Mouse (Mus musculus) megakaryocyte-erythroid progenitor cell, adult 5-6 weeks (primary cell): Measurements from ENCODE around the gene Spsb4. TPM values are rescaled to one million over a fixed set of nuclear protein-coding genes. Genes with fewer than 3 reads are reported as not detected.
A peak's percentile ranks its signal among the peaks of the same experiment; 100 is the strongest.

Experiments used
- ATAC-seq: replicated peaks from 2 replicates; pipeline ENCODE4 v1.8.0; 2016; ENCODE audit warnings: mild to moderate bottlenecking, inconsistent platforms; ENCODE audit not compliant: severe bottlenecking, poor library complexity, low FRiP score, low TSS enrichment
- total RNA-seq, 2 experiments: library from RNA; stranded (forward) in 1 of 2; stranded (reverse) in 1 of 2; fragments of 200-1000, 215-1000 nt in 1 of 2; fragments of >200 nt in 1 of 2; fragmentation: Nextera tagmentation in 1 of 2; gene quantifications; 2 replicates each; pipeline ENCODE4 v1.2.3; 2014 to 2017

Spsb4 gene
- total RNA-seq, 2 experiments from 2014 or later, result not detected

- ATAC-seq, result no peak
These were observed 36.3 kb downstream of the Spsb4 start for GRCm38 (mm10) chr9:96982351-96982750.

GRCm38 (mm10) chr9:96981836-96982235 is 36.8 kb downstream of the Spsb4 start:
- ATAC-seq, result no peak

GRCm38 (mm10) chr9:96981121-96981520 is 37.5 kb downstream of the Spsb4 start:
- no peak for ATAC-seq

- ATAC-seq, result no peak
These were observed 38.3 kb downstream of the Spsb4 start for GRCm38 (mm10) chr9:96980037-96980997.

- no peak for ATAC-seq
These were observed 39.1 kb downstream of the Spsb4 start for GRCm38 (mm10) chr9:96979417-96980030.

GRCm38 (mm10) chr9:96978147-96978782 is 40.4 kb downstream of the Spsb4 start:
- ATAC-seq, result no peak

- no peak for ATAC-seq
These were observed 41.1 kb downstream of the Spsb4 start for GRCm38 (mm10) chr9:96977287-96978145.

- no peak for ATAC-seq
These were observed 45.6 kb downstream of the Spsb4 start for GRCm38 (mm10) chr9:96973091-96973490.

GRCm38 (mm10) chr9:96971625-96972404 is 46.8 kb downstream of the Spsb4 start:
- no peak for ATAC-seq

GRCm38 (mm10) chr9:96967516-96967915 is 51.1 kb downstream of the Spsb4 start:
- no peak for ATAC-seq

- no peak for ATAC-seq
These were observed 52.2 kb downstream of the Spsb4 start for GRCm38 (mm10) chr9:96966465-96966864.

GRCm38 (mm10) chr9:96963443-96964215 is 55.0 kb downstream of the Spsb4 start:
- ATAC-seq, result no peak

- no peak for ATAC-seq
These were observed 55.9 kb downstream of the Spsb4 start for GRCm38 (mm10) chr9:96962714-96963113.

GRCm38 (mm10) chr9:96961986-96962701 is 56.5 kb downstream of the Spsb4 start:
- ATAC-seq, result no peak

- ATAC-seq, result peak; percentile 72
These were observed 57.6 kb downstream of the Spsb4 start for GRCm38 (mm10) chr9:96961006-96961405.

GRCm38 (mm10) chr9:96960241-96960640 is 58.4 kb downstream of the Spsb4 start:
- peak; percentile 68 for ATAC-seq

GRCm38 (mm10) chr9:96959469-96959868 is 59.2 kb downstream of the Spsb4 start:
- ATAC-seq, result no peak
